In the genomic region with DNA sequence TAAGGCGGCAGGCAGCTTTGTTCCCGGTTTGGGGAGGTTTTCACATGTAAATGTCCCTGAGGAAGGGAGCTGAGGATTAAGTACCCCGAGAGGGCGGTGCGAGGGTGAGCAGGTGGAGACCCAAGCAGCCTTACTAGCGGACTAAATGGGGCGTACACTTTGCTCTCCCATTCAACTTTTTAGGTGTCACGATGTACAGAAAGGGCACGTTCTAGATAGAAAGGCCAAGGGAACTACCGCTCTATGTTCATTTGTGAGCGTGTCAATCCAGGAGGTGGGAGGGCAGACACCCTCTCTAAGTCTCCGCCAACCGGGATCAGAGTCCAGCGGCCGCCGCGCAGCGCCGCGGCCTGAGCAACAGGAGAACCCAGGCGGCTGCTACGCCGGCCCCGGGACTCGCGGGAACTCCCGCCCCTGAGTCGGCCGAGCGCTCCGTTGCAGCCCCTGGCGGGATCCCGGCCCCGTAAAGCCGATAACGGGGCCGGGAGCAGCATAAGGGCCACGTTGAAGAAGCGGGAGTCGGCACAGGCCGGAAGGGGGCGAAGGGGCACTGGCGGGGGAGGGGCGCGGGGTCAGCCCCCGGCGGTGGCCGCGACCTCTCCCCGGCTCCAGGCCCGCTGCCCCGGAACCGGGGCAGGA, we compare ENCODE assay signal across 7 mouse cellular contexts. TPM values are rescaled to one million over a fixed set of nuclear protein-coding genes. Genes with fewer than 3 reads are reported as not detected.
DNase-seq lines count a peak whose midpoint lies in the region; ATAC-seq and TF ChIP-seq lines count a peak whose summit lies in the region.

No protein-coding gene starts in this region.

- dilution Hi-C loops in CH12.LX (cut with MboI; ENCODE audit: extremely low pct_ligation_motif_present, extremely low pct_unique_long_range_greater_than_20kb, low sequenced_read_pairs): no loop called here

- in situ Hi-C loops in CH12.LX (cut with MboI; ENCODE audit: low pct_ligation_motif_present, low pct_unique_long_range_greater_than_20kb, low sequenced_read_pairs): no loop called here

- peaks cover 13 to 40% of the 10 kb centered on the region in 2 experiments for H3K4me1 ChIP-seq in CH12.LX (ENCODE audit: control insufficient read depth in 1 of 2, insufficient read depth in 2 of 2)
- peaks cover 54% of the 10 kb centered on the region for H3K4me1 ChIP-seq in heart, embryonic 13.5 days
- H3K4me1 ChIP-seq in kidney, embryonic 16.5 days (ENCODE audit: insufficient read depth, low read length): peaks cover 41% of the 10 kb centered on the region

- peak overlapping the region; percentile 89 to 94 (median 93) for H3K4me3 ChIP-seq in CH12.LX (replicated peaks in 1 of 3; ENCODE audit: low read depth in 2 of 3, low read length in 2 of 3, poor library complexity in 1 of 3)
- peak overlapping the region; percentile 91 for H3K4me3 ChIP-seq in heart, embryonic 13.5 days
- H3K4me3 ChIP-seq in kidney, embryonic 16.5 days (ENCODE audit: low read length): peak overlapping the region; percentile 81

- H3K27ac ChIP-seq in CH12.LX (ENCODE audit: insufficient read depth, low read depth): no peak overlapping the region; the same call in 1 of the 2 replicates
- H3K27ac ChIP-seq in heart, embryonic 13.5 days (replicated peaks): peak overlapping the region; percentile 97
- H3K27ac ChIP-seq in kidney, embryonic 16.5 days (ENCODE audit: low read length): peak overlapping the region; percentile 95

- peaks cover 0 to 11% of the 10 kb centered on the region in 2 experiments for H3K36me3 ChIP-seq in CH12.LX (replicated peaks in 1 of 2; ENCODE audit: control insufficient read depth in 1 of 2, insufficient read depth in 1 of 2, low read length in 1 of 2)
- peaks cover 3% of the 10 kb centered on the region; the same call in 1 of the 2 replicates for H3K36me3 ChIP-seq in heart, embryonic 13.5 days
- no peaks in the 10 kb centered on the region for H3K36me3 ChIP-seq in kidney, embryonic 16.5 days (ENCODE audit: insufficient read depth, low read length)

- under 1% methylated on average over 52 of the region's 53 CpGs for WGBS in heart, embryonic 13.5 days
- WGBS in kidney, embryonic 16.5 days: under 1% methylated on average over 50 of the region's 53 CpGs

- H3K27me3 ChIP-seq in CH12.LX (replicated peaks): no peaks in the 10 kb centered on the region
- H3K27me3 ChIP-seq in heart, embryonic 13.5 days (replicated peaks): no peaks in the 10 kb centered on the region
- no peaks in the 10 kb centered on the region for H3K27me3 ChIP-seq in kidney, embryonic 16.5 days (ENCODE audit: insufficient read depth, low read length)

- peak; percentile 46 for DNase-seq in CH12.LX (ENCODE audit: extremely low read depth)
- DNase-seq in adipocyte (ENCODE audit: low spot score): peak; percentile 58
- DNase-seq in embryo, embryonic 11 days: peak; percentile 71
- peak; percentile 54 to 59 for DNase-seq in lung, postnatal 4 days
- DNase-seq in retina, postnatal 7 days (ENCODE audit: low read depth, low spot score): peak; percentile 23

- no peak for TF ChIP-seq RAD21 in CH12.LX (IDR thresholded peaks at IDR 0.05; ENCODE audit: low read depth, low read length)

- H3K4me2 ChIP-seq in CH12.LX (ENCODE audit: insufficient read depth, low read depth, poor library complexity, severe bottlenecking): peak overlapping the region; percentile 78
- H3K4me2 ChIP-seq in heart, embryonic 13.5 days: peak overlapping the region; percentile 97
- peak overlapping the region; percentile 70 for H3K4me2 ChIP-seq in kidney, embryonic 16.5 days (replicated peaks; ENCODE audit: low read depth, low read length)

- TF ChIP-seq CTCF in CH12.LX (conservative IDR thresholded peaks at IDR 0.05 in 1 of 2, IDR thresholded peaks at IDR 0.05 in 1 of 2; ENCODE audit: low read depth in 2 of 2, low read length in 2 of 2): no peak

- peaks cover 50% of the 10 kb centered on the region for H3K79me2 ChIP-seq in CH12.LX (replicated peaks; ENCODE audit: control insufficient read depth, extremely low read depth, insufficient read depth, poor library complexity, severe bottlenecking)

- peaks cover 14% of the 10 kb centered on the region for H3K9me3 ChIP-seq in CH12.LX (replicated peaks; ENCODE audit: low read length)
- no peaks in the 10 kb centered on the region for H3K9me3 ChIP-seq in heart, embryonic 13.5 days
- no peaks in the 10 kb centered on the region for H3K9me3 ChIP-seq in kidney, embryonic 16.5 days (ENCODE audit: low read length)

- TF ChIP-seq EP300 in CH12.LX (IDR thresholded peaks at IDR 0.05; ENCODE audit: low read length): no peak

- peak overlapping the region; percentile 77 for H3K9ac ChIP-seq in CH12.LX (ENCODE audit: insufficient read depth, low read depth)
- peak overlapping the region; percentile 99 for H3K9ac ChIP-seq in heart, embryonic 13.5 days
- peak overlapping the region; percentile 98 for H3K9ac ChIP-seq in kidney, embryonic 16.5 days (replicated peaks; ENCODE audit: low read length)

- no peak for TF ChIP-seq POLR2A in CH12.LX (IDR thresholded peaks at IDR 0.05; ENCODE audit: low read depth, low read length)

- ATAC-seq in heart, embryonic 13.5 days (ENCODE audit: extremely low read depth, insufficient number of reproducible peaks, low FRiP score, low TSS enrichment): no peak
- ATAC-seq in kidney, embryonic 16.5 days (ENCODE audit: low FRiP score, low TSS enrichment): peak; percentile 44

TF ChIP-seq in CH12.LX, 34 proteins besides CTCF, POLR2A, EP300 and RAD21:
- TF ChIP-seq CHD2 (IDR thresholded peaks at IDR 0.05; ENCODE audit: low read length) (0 out of 2 replicates have a peak, but pooled peaks have one; percentile 15), IRF4 (IDR thresholded peaks at IDR 0.05; ENCODE audit: low read depth, low read length) (peak; percentile 19; the same call in 1 of the 2 replicates), ETS1 (conservative IDR thresholded peaks at IDR 0.05; ENCODE audit: low read depth, low read length) (no peak), HCFC1 (IDR thresholded peaks at IDR 0.05; ENCODE audit: low read depth, low read length) (peak; percentile 38; the same call in 1 of the 2 replicates), ZMIZ1 (IDR thresholded peaks at IDR 0.05; ENCODE audit: low read depth, low read length) (no peak), UBTF (IDR thresholded peaks at IDR 0.05; ENCODE audit: low read depth, low read length) (peak; percentile 78; the same call in 1 of the 2 replicates)

RNA-seq across cellular contexts. Expression of a gene that starts 0.9 kb away (rescaled TPM):
- 17.5 and 19.2 TPM in 2 replicates for total RNA-seq in CH12.LX (2012; rRNA removed)
- 5.6 and 6.0 TPM in 2 replicates for total RNA-seq in CH12.LX (2014; rRNA removed)
- polyA plus RNA-seq in CH12.LX (2012; ENCODE audit: insufficient read length, low read depth): 57.2 and 60.4 TPM in 2 replicates
- polyA plus RNA-seq in heart, embryonic 13.5 days (2015; fragmentation: Nextera tagmentation; extraction: Ambion mirVana): 15.5 and 16.3 TPM in 2 replicates
- polyA plus RNA-seq in kidney, embryonic 16.5 days (2015; fragmentation: Nextera tagmentation; extraction: Ambion mirVana): 22.1 and 29.2 TPM in 2 replicates
